Mouse (Mus musculus) retina, adult 2 months (tissue): ENCODE results near the gene Olfr695.
"Not testable (repeated sequence)": the region's sequence is repeated elsewhere in the genome, so short reads cannot be mapped to it uniquely, and the experiment has no call there.

Experiments
- DNase-seq: peaks from one replicate; pipeline ENCODE4 v3.0.0-alpha.2; 2012; ENCODE audit warnings: low read depth, low spot score

The Olfr695 gene

GRCm38 (mm10) chr7:106716296-106716695 is at the start of gene Olfr695:
TSS of gene Olfr695 (minus strand) at chr7:106716396.
- no peak for DNase-seq

GRCm38 (mm10) chr7:106761008-106761407 is 44.8 kb upstream of the Olfr695 start:
- DNase-seq, result not testable (repeated sequence)

- DNase-seq, result no peak
These were observed 42.6 kb upstream of the Olfr695 start for GRCm38 (mm10) chr7:106758800-106759199.

- DNase-seq, result no peak
These were observed 39.1 kb upstream of the Olfr695 start, which contains the start of gene Olfr698 for GRCm38 (mm10) chr7:106755297-106755696. TSS of gene Olfr698 (minus strand) at chr7:106755397.

GRCm38 (mm10) chr7:106745811-106746210 is 29.6 kb upstream of the Olfr695 start:
- DNase-seq, result no peak

GRCm38 (mm10) chr7:106742343-106742742 is 26.1 kb upstream of the Olfr695 start, which contains the start of gene Olfr697:
TSS of gene Olfr697 (minus strand) at chr7:106742443.
- no peak for DNase-seq

GRCm38 (mm10) chr7:106737028-106737427 is 20.8 kb upstream of the Olfr695 start:
- no peak for DNase-seq

GRCm38 (mm10) chr7:106733717-106734116 is 17.5 kb upstream of the Olfr695 start:
- DNase-seq, result no peak

- not testable (repeated sequence) for DNase-seq
These were observed 9.5 kb upstream of the Olfr695 start for GRCm38 (mm10) chr7:106725654-106726053.

GRCm38 (mm10) chr7:106711463-106711862 is 4.7 kb downstream of the Olfr695 start:
- no peak for DNase-seq

GRCm38 (mm10) chr7:106707705-106708104 is 8.5 kb downstream of the Olfr695 start:
- DNase-seq, result not testable (repeated sequence)

- DNase-seq, result no peak
These were observed 19.3 kb downstream of the Olfr695 start for GRCm38 (mm10) chr7:106696891-106697290.

- DNase-seq, result no peak
These were observed 23.2 kb downstream of the Olfr695 start for GRCm38 (mm10) chr7:106692976-106693375.

- no peak for DNase-seq
These were observed 24.5 kb downstream of the Olfr695 start, which contains the start of gene Olfr694 for GRCm38 (mm10) chr7:106691714-106692113. TSS of gene Olfr694 (minus strand) at chr7:106691814.

GRCm38 (mm10) chr7:106685382-106685781 is 30.8 kb downstream of the Olfr695 start:
- no peak for DNase-seq

GRCm38 (mm10) chr7:106680484-106680883 is 35.7 kb downstream of the Olfr695 start, which contains the start of gene Olfr693:
TSS of gene Olfr693 (minus strand) at chr7:106680584.
- DNase-seq, result no peak
